Mouse (Mus musculus): ENCODE measurements around the gene Mfrp.

The Mfrp gene

DNA sequence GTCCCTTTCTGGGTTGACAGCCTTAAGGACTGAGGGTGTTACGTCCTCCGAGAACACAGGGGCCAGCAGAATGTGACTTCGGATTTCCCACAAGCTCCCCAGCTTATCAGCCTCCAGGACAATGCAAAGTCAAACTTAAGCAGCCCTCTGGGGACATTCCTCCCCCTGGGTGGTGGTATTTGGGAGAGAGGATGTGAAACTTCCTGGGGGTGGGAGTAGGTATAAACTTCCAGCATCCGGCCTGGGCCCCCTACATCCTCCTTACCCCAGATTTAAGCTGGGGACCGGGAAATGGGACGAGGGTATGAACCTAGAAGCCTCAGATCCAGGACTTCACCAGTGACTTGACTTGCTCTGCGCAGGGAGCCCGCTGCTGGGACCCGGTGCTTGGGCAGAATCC, 28.1 kb downstream of the Mfrp start:
- DNase-seq (ENCODE audit: extremely low read depth, low read depth): no peak

DNA sequence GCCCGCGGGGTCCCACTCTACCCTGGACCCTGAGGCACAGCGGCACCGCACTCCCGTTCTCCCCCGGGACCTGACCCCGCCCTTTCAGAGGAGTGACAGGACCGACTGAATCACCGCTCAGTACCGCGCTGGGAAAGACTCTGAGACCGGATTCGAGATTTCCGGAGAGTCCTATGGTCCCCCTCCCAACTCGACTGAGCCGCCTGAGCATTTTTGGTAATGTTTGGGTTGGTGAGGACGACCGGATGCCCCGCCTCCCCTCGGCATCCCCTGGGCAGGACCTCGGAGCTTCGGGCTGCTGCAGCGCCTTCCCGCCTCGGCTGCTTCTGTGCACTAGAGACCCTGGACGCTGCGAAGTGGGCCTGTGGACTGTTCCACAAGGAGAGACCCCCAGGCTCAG, 28.5 kb downstream of the Mfrp start:
- no peak for DNase-seq (ENCODE audit: extremely low read depth, low read depth)

DNA sequence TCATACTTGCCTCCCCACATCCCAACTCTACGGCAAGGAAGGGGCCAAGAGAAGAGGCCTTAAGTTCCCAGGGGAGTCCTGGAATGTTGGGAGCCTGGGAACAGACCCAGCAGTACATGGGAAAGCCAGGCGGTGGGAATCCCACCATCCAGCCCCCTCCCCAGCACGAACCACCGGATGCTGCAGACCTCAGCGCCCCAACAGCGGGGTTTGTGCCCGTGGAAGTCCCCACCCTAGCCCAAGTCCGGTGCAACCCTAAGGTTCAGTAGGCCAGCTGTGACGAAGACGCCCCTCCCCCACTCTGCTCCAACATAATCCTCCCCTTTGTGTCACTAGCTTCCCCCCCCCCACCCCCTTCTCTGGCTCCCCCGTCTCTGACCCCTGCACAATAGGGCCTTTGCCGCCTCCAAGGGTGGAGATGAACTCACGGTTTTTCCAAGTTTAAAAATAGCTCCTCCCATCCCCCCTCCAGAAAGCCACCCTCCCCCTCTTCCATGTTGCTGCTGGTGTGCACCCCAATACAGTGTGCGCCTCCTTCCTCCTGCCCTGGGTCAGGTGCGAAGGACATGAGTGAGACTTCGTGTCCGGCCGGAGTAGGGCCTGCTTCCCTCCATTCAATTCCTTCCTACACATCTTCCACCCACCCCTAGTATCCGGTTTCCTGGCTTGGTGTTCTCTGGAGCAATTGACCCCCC, 29.2 kb downstream of the Mfrp start:
- DNase-seq (ENCODE audit: extremely low read depth, low read depth): no peak

DNA sequence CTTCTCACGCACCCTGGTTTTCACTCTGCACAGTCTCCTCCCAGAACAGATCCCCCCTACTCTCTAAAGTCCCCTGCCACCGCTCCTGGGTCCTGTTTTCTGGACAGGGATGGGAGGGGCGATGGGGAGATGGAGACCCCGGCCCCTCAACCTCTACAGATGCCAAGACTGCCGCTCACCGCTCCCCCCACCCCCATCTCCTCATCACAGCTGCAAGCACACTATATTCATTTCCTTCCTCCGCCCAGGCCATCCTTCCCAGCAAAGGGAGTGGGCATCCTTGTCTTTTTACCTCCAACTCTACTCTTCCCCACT, 29.7 kb downstream of the Mfrp start:
- no peak for DNase-seq (ENCODE audit: extremely low read depth, low read depth)

DNA sequence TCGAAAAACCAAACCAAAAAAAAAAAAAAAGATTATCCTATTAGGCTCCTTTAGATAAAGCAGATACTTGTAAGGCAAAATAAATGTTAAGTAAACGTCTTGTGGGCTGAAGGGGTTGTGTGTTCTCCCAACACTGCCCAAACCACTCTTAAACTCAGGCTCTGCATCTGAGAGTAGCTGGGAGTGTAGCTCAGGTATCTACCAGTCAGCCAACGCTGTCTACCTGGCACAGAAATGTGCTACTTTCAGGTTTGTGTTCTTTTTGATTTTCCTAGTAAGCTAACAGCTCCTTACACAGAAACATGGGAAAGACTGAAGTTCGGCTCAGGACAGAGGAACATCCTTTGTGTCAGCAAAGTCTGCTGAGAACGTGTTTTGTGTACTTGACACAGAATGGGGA, 30.7 kb downstream of the Mfrp start:
- no peak for DNase-seq (ENCODE audit: extremely low read depth, low read depth)

- DNase-seq (ENCODE audit: extremely low read depth, low read depth): no peak
Observed at GRCm38 (mm10) chr9:44133287-44133686, 31.8 kb downstream of the Mfrp start.

DNA sequence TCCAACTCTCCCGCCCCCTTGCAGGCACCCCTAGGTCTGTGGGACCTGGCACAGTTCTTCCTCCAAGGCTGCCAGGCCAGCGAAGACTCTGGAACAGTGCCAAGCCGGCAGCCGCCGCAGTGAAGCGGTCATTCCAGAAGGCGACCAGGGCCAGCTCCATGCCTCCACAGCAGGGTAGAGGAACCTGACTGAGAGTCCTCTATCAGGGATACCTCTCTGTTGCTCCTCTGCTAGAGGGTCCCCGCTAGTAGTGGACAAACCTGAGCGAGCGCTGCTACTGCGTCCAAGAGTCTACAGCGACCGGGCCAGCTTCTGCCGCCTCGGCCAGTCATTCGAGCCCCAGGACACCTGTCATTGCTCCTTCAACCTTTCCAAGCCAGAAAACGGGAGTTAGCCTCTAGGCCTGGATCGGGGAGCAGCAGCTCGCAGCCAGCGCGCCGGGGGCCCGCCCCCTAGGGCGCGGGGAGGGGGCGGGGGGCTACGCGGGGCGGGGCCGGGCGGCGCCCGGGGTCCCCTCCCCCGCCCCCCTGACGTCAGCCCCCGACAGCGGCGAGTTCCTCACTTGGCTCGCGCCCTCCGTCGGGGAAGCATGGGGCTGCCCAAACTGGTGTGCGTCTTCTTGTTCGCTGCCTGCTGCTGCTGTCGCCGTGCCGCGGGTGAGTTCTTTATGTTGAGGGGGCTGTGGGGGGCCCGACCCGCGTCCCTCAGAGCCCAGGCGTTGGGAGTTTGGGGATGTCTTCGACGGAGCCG, 32.7 kb downstream of the Mfrp start, which contains the start of gene Mcam:
Gene Mcam, plus strand, starts transcription at position 369 of the 750 bp plus-strand sequence.
- DNase-seq (ENCODE audit: extremely low read depth, low read depth): no peak

- DNase-seq (ENCODE audit: extremely low read depth, low read depth): no peak
Observed at GRCm38 (mm10) chr9:44134851-44135730, 33.6 kb downstream of the Mfrp start.

DNA sequence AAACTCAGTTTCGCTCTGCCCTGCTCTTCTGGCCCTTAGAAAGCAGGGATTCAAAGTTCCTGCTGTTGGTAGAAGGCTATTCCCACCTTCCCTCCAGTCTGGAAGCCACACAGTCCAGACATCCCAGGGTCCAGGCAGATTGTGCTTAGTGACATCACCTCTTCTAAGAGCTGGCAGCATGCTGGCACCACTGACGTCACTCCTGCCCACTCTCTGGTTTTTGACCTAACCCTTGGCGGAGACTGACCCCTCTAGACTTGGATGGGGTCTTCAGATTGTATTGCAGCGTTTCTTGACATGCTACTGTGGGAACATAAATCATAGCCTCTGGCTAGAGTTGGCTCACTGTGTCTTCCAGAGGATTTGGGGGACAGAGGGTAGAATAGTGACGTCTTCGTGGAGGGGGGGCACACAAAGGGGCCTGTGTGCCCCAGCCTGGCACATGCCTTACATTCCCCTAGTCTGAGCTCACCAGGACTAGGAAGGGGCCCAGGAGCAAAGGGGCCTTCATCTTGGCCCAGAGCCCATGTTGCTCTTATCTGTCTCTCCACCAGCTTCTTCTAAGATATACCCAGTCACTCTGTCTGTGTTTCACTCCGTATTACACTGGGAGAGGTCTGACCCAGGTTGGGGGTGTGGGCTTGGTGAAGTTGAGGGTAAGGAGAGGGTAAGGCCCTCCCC, 34.3 kb downstream of the Mfrp start:
- no peak for DNase-seq (ENCODE audit: extremely low read depth, low read depth)

- no peak for DNase-seq (ENCODE audit: extremely low read depth, low read depth)
Observed at GRCm38 (mm10) chr9:44137846-44138245, 36.3 kb downstream of the Mfrp start.

DNA sequence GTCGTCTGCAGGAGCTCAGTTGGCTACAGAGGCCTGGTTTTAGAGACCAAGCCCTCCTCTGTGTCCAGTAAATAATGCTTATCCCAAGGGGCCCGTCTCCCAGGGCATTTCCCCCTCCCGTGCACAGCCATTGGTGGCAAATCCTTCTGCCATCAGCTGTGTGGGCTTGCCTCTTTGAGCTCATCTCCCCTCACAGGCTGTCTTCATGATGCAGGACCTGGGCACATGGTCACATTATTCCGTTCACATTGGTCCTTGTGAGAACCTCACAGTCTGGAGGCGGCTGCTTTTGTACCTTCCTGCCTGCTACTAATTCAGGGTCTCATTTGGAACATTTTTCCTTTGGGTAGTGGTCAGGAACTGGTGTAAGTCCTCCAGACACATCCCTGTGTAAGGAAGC, 40.4 kb downstream of the Mfrp start:
- no peak for DNase-seq (ENCODE audit: extremely low read depth, low read depth)

GRCm38 (mm10) chr9:44143421-44143820, 41.9 kb downstream of the Mfrp start:
- DNase-seq (ENCODE audit: extremely low read depth, low read depth): no peak

DNA sequence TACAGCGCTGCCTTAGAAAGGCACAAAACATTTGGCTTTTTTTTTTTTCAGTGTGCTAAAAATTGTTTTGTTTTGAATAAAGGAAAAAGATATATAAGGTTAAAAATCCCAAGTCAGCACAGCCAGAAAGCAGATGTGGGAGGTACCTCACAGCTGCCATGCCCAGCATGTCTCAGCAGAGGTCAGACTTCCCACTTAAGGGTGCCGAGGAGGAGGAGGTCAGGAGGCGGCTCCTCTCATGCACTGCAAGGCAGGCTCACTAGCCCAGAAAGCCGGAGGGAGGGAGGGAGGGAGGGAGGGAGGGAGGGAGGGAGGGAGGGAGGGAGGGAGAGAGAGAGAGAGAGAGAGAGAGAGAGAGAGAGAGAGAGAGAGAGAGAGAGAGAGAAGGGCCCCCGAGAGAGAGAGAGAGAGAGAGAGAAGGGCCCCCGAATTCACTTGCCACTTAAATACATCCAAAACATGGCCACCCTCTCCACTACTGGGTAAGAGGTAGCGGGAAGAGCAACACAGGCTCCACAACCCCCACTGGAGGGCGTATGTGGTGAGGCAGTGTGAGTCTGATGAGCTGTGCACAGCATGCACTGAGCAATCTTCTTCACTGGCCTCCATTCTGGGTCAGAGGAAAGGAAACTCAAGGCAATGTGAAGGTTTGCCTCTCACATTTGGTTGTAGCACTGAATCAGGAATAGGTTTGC, 42.6 kb downstream of the Mfrp start:
- no peak for DNase-seq (ENCODE audit: extremely low read depth, low read depth)

GRCm38 (mm10) chr9:44144718-44145060, 43.2 kb downstream of the Mfrp start:
- no peak for DNase-seq (ENCODE audit: extremely low read depth, low read depth)

DNA sequence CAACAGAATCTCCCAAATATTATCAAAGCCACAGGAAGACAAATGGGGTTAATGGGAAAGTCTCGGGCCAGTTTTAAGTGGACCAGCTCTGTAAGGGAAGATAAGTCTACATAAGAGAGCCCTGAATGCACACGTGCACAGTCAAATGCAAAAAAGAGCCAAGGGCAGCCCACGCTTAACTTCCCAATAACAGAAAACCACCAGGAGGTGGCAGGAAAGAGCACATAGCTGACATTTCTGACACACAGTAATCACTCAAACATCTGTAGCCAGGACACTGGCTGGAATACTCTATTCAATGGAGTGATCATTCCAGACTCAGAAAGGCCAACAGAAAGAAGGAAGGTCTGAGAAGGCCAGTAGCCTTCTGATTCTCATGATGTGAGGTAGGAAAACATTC, 45.8 kb downstream of the Mfrp start:
- DNase-seq (ENCODE audit: extremely low read depth, low read depth): no peak

Data from MEL-GATA-1-ER (cell line).